Mouse (Mus musculus) adrenal gland, postnatal 14 days (tissue): ENCODE data around the gene Tmem132b. TPM values are rescaled to one million over a fixed set of nuclear protein-coding genes. Genes with fewer than 3 reads are reported as not detected.
"Not testable (repeated sequence)": the region's sequence is repeated elsewhere in the genome, so short reads cannot be mapped to it uniquely, and the experiment has no call there.

ENCODE experiments used
- DNase-seq: peaks from one replicate; pipeline ENCODE4 v3.0.0; 2021; ENCODE audit warnings: mixed read lengths
- long read RNA-seq, 2 experiments: library from polyadenylated mRNA; stranded (forward); transcript quantifications; one replicate each; pipeline ENCODE4 v2.0.0; 2021
- total RNA-seq: library from RNA; stranded (reverse); gene quantifications from 2 replicates; pipeline ENCODE4 v1.2.3, GENCODE M21; 2021

Tmem132b gene
- total RNA-seq, result 0.74 and 1.4 TPM in 2 replicates
- long read RNA-seq, experiment 1, result 0 reads
- long read RNA-seq, experiment 2, result 0 reads

- DNase-seq, result no peak
Observed at GRCm38 (mm10) chr5:125531634-125532033, at the start of gene Tmem132b. Tmem132b (plus strand) TSS chr5:125531774.

- DNase-seq, result no peak
Observed at GRCm38 (mm10) chr5:125482474-125482873, 49.1 kb upstream of the Tmem132b start.

GRCm38 (mm10) chr5:125483712-125484611 is 47.6 kb upstream of the Tmem132b start:
- DNase-seq, result no peak

DNA sequence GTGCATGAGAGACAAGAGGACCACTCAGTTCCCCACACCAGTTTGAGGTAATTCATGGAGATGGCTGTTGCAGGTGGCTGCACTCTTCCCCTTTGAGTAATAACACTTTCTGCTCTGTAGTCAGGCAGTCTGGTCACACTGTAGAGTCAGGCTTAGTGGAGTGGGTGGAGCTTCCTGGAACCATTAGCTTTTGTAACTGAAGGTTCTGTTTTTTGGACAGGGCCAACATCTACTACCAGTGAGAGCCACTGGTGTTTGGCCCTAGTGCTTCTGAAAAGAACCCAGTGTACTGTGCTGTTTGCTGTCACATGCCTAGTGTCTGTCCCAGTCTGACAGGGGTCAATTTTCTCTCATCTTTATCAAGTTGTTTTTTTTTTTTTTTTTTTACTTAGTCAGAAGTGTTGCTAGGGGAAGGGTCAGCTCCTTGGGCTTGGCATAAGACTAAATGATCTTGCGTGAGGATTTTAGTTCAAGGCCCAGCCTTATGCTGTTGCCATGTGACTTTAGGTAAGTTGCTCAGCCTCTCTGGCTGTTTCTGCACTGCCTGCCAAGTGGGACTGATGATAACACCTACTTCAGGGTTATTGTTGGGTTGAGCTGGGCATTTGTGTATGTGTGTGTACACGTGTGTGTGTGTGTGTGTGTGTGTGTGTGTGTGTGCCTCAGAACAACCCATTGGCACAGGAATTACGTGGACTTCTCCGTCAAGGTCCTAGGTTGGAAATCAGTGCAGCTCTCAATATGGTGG is 46.4 kb upstream of the Tmem132b start:
- no peak for DNase-seq

GRCm38 (mm10) chr5:125486088-125486487 is 45.5 kb upstream of the Tmem132b start:
- DNase-seq, result peak; percentile 57

- DNase-seq, result no peak
Observed at GRCm38 (mm10) chr5:125487375-125488115, 44.0 kb upstream of the Tmem132b start.

GRCm38 (mm10) chr5:125488116-125488455 is 43.5 kb upstream of the Tmem132b start:
- peak; percentile 54 for DNase-seq

GRCm38 (mm10) chr5:125488953-125489352 is 42.6 kb upstream of the Tmem132b start:
- DNase-seq, result not testable (repeated sequence)

- peak; percentile 33 for DNase-seq
Observed at GRCm38 (mm10) chr5:125491107-125491506, 40.5 kb upstream of the Tmem132b start.

GRCm38 (mm10) chr5:125492379-125493092 is 39.0 kb upstream of the Tmem132b start:
- no peak for DNase-seq

GRCm38 (mm10) chr5:125493093-125493423 is 38.5 kb upstream of the Tmem132b start:
- DNase-seq, result no peak

- peak; percentile 44 for DNase-seq
Observed at GRCm38 (mm10) chr5:125495655-125496054, 35.9 kb upstream of the Tmem132b start.

GRCm38 (mm10) chr5:125497821-125498600 is 33.6 kb upstream of the Tmem132b start:
- peak; percentile 74 for DNase-seq

GRCm38 (mm10) chr5:125501505-125501904 is 30.1 kb upstream of the Tmem132b start:
- DNase-seq, result no peak

DNA sequence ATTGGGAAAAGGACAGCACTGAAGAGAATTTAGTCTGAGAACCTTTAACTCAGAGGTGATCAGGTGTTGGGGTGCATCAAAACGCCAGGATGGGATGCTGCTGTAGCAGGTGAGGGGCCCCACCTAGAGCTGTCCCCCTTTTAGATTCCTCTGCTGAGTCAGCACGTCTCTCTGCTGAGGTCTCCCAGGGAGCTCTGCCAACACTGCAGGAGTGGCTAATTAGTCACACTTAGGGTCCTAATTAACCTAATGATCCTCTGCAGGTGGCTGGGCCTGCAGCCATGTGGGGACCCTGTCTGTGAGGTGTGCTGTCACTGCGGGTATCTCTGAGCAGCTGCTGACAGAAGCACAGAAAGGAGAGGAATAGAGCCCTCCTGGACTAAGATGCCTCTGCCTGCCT is 29.4 kb upstream of the Tmem132b start:
- DNase-seq, result no peak

- no peak for DNase-seq
Observed at GRCm38 (mm10) chr5:125503628-125504027, 27.9 kb upstream of the Tmem132b start.

- DNase-seq, result no peak
Observed at GRCm38 (mm10) chr5:125504692-125505091, 26.9 kb upstream of the Tmem132b start.

DNA sequence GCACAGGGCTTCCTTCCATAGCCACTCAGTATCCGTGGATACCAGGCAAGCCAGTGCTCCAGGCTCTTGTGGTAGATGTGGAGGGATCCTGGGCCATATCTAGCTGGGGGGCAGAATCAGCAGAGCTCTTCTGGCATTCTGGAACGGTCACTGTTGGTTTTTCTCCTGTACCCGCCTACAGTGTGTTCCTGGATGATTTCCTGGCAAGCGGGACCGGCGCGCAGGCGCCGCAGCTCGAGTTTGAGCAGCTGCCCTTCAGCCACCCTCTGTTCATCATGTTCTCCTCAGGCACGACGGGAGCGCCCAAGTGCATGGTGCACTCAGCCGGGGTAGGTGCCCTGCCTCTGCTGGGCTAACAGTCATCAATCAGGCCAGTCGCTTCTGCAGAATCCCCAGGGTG is 25.6 kb upstream of the Tmem132b start:
- no peak for DNase-seq

- DNase-seq, result no peak
Observed at GRCm38 (mm10) chr5:125507582-125507981, 24.0 kb upstream of the Tmem132b start.

DNA sequence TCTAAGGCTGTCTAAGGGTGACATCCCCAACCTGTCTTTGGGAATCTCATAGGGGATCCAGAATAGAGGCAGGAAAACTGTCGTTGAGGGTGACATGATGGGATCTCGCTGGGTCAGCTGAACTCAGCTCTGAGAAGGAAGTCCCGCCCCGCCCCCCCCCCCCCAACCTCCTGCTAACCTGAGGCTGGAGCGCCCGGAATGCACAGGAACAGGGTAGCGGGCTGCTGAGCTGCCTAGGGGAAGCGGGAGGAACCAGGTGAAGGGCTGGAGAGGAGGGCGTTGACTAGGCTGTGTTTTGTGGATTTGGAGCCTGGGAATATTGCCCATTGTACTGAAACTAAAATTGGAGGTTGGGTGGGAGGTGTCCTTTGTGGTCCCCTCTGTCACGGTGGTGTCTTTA is 23.6 kb upstream of the Tmem132b start:
- DNase-seq, result no peak

- peak; percentile 71 for DNase-seq
Observed at GRCm38 (mm10) chr5:125509541-125509940, 22.0 kb upstream of the Tmem132b start.
